Mouse (Mus musculus) skeletal muscle tissue, adult 2 months (tissue): ENCODE data around the gene Alkbh3.

Source experiments
- DNase-seq: peaks from one replicate; pipeline ENCODE4 v3.0.0-alpha.2; 2012; ENCODE audit warnings: low read depth, low spot score

Gene Alkbh3

GRCm38 (mm10) chr2:93992810-93993209 lies 17.8 kb downstream of the Alkbh3 start:
- DNase-seq = no peak

DNA sequence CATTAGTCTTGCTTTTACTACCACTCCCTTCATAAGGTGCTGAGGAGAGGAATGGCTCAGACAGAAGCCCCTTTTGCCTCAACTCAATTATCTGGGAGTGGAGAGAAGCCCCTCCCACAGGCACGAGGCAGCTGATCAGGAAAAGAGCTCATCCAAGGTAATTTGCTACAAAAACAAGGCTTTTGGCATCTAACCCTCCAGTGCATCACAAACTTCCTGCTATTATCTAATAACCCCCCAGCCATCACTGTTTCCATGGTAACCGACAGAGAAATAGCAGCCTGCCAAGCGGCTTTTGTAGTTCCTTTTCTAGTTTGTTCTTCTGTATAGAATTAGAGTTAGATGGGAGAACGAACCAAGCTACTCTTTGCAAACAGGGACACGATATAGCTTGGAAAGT lies 18.3 kb downstream of the Alkbh3 start:
- no peak for DNase-seq

DNA sequence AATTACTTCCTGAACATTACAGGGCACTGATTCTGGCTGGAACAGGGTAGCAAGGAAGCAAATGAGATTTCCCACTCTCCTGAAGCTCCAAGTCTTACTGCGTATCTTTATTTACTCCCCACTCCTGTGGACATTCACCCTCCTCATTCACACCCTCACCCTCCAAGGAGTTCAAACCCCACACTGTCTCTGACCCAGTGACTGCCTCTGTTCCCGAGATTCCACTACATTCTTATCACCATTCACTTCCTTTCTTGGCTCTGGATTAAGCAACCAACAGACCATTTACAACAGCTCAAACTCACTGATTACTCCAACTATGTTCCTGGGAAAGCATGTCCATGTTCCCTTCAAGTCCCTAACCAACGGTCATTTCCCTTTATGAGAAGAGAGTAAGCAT lies 19.3 kb downstream of the Alkbh3 start:
- no peak for DNase-seq

DNA sequence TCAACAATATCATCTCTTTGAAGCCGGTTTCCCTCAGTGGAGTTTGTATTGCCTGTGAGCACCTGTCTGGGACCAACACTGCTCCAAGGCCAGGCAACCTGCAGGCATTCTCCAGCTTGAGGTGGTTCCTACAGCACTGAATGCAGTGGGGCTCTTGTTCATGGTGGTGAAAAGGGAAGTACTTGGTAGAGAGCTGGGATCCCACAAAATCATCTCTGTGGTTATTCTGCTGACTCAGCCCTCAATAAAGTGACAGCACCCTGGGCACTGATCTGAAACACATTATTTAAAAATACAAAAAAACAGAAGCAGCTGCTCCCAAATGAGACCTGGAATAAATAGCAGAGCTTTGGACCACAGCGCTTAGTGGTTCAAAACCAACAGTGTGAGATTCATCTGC lies 22.2 kb downstream of the Alkbh3 start:
- DNase-seq = no peak

DNA sequence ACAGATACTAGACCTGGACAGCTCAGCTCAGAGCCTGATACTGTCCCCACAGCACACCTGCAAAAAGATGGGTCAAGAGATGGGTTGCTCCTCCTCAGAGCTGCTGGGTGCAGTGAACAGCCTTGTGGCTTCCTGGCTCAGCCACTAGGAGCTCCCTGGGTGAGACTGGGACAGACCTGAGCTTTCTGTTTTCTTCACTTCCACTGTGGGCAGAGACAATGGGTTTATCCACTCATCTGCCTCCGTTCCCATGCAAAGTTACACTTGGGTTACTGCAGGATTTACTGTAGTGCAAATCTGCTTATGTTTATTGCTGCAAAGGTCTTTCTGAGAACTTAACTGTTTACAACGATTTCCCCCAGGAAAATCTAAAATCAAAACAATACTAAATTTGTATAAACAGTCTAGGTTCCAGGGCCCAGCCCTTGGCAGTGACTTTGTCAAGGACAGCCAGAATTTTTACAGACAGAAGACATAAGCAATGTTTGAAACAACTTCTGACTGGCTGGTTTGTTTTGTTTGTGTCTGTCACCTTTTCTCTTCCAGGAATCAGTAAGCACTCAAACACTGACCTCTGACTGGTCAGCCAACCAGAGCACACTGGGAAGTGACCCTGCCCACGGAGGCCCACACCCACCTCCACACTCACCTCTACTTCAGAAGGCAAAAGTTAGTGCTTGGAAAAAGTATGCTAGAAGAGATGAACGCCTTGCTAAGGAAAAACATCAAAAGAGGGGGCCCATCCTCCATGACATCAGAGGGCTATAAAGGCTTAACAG lies 28.0 kb downstream of the Alkbh3 start:
- no peak for DNase-seq

- DNase-seq = no peak
Measured at GRCm38 (mm10) chr2:93979249-93980120, 31.1 kb downstream of the Alkbh3 start.

GRCm38 (mm10) chr2:93976436-93977252 lies 34.0 kb downstream of the Alkbh3 start:
- peak; percentile 13 for DNase-seq

DNA sequence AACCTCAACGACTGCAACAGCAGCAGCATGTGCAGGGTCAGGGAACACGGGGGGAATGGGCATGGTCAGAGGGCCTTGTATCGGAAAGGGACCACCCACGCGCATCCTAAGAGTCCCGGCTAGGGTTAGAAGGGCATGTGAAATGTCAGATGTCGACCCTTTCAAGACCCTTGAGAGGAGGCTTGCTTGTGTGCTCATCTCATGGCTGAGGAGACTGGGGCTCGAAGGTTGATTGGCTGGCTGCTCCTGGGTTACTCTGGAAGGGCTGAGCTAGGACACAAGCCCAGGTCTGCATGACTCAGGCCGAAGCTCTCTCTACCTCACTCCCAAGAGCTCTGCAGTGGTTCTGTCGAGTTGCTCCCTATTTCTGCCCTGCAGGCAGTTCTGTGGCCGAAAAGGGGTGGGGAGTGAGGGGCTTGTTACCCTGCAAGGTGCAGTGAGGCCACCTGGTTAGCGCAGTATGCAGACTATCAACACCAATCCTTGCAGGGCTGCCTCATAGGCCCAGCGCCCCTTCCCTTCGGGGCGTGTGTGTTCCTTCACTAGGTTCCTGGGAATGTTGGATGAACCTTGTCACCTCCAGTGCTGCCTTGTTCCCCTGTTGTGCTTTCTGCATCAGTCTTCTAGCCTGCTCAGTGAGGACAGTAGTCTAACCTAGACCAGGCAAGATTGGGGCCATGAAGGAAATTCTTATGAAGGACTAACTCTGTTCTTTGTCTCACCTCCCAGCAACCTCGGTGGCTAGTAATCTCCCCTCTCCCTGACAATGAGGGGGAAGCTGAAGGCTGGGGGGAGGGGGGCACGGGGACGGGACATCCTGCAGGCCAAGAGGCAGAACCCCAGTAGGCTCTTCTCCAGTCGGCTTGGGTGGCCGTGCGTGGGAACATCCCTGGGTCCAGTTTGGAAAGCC lies 34.8 kb downstream of the Alkbh3 start:
- no peak for DNase-seq

DNA sequence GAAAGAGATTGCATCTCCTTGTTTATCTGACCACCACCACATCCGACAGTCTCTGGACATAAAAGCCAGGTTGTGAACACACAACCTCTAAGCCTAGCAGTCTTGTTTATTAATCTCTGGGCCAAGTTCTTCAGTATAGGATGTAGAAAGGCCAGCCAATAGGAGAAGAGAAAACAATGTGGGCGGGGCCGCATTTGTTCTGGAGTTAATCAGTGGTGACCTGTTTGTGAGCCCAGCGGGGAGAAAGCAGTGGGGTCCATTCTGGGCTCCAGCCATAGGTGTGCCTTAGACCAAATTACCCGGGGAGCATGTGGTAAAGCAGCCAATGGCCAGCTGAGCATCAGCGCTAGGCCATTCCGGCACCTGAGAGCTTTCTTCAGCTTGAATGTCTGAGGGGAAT lies 35.6 kb downstream of the Alkbh3 start:
- DNase-seq = no peak

DNA sequence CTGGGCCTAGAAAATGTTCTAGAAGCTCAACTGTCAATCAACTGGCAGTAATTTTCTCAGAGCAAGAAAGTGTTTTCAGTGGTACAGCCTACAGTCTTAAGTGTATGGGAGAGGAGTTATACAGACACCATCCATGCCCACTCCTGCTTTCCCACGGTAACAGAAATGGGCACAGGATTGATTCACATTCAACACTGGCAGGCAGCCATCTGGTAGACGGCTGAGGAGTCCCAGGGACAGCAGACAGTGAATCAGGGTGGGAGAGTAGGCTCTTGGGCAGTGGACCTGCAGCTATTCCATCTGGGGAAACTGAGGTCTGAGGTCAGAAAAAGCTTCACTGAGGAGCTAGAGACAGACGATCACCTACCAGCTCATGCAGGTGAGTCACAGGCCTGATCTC lies 39.0 kb downstream of the Alkbh3 start:
- no peak for DNase-seq

- DNase-seq = no peak
Measured at GRCm38 (mm10) chr2:93964494-93965160, 46.0 kb downstream of the Alkbh3 start.

- DNase-seq = no peak
Measured at GRCm38 (mm10) chr2:93963802-93964201, 46.8 kb downstream of the Alkbh3 start.

- DNase-seq = peak; percentile 35
Measured at GRCm38 (mm10) chr2:93961716-93962115, 48.9 kb downstream of the Alkbh3 start.

DNA sequence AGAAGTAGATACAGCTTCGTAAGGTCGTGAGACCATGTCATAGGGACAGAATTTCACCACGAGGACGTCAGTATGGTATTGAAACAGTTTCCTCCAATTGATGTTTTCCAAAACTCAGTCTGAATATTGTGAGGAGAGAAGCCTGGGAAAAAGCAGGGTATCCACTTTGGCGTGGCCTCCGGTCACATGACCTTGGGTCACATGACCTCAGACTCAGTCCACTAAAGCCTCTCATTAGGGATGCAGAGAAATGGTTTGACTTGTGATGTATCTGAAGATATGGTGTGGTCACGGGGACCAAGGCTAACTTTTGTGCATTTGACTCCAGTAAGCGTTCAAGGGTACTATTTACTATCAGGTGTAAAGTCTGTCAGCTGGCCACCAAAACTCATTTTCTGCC lies 51.3 kb downstream of the Alkbh3 start:
- no peak for DNase-seq

DNA sequence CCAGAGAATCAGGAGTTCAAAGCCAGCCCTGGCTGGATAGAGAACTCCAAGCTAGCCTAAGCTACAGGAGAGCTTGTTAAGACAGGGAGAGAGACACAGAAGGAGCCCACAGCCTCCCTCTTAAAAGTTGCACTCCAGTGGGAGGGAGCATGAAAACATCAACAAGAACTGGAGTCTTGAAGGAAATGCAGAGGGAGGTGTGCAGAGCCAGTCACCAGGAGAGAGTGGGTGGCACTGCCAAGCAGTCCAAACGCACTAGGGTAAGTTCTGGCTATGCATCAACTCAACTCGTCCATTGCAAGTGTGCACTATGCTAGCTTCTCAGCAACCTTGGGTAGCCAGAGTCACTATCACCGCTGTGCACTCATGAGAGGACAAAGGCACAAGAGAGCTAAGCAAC lies 52.4 kb downstream of the Alkbh3 start:
- DNase-seq = no peak

- DNase-seq = no peak
Measured at GRCm38 (mm10) chr2:93957785-93958175, 52.8 kb downstream of the Alkbh3 start.

- DNase-seq = peak; percentile 42
Measured at GRCm38 (mm10) chr2:93956908-93957784, 53.5 kb downstream of the Alkbh3 start, which contains the start of gene Gm13889. Gm13889 (minus strand) TSS chr2:93957201.

- DNase-seq = peak; percentile 28
Measured at GRCm38 (mm10) chr2:93956331-93956801, 54.2 kb downstream of the Alkbh3 start.

GRCm38 (mm10) chr2:93955886-93956285 lies 54.7 kb downstream of the Alkbh3 start:
- no peak for DNase-seq
